Mouse (Mus musculus): ENCODE data around the gene Arhgap10. TPM values are rescaled to one million over a fixed set of nuclear protein-coding genes. Genes with fewer than 3 reads are reported as not detected.

Gene Arhgap10
- 36.8 and 39.2 TPM in 2 replicates for polyA plus RNA-seq (2016; fragmentation: Nextera tagmentation; extraction: Ambion mirVana)

DNA sequence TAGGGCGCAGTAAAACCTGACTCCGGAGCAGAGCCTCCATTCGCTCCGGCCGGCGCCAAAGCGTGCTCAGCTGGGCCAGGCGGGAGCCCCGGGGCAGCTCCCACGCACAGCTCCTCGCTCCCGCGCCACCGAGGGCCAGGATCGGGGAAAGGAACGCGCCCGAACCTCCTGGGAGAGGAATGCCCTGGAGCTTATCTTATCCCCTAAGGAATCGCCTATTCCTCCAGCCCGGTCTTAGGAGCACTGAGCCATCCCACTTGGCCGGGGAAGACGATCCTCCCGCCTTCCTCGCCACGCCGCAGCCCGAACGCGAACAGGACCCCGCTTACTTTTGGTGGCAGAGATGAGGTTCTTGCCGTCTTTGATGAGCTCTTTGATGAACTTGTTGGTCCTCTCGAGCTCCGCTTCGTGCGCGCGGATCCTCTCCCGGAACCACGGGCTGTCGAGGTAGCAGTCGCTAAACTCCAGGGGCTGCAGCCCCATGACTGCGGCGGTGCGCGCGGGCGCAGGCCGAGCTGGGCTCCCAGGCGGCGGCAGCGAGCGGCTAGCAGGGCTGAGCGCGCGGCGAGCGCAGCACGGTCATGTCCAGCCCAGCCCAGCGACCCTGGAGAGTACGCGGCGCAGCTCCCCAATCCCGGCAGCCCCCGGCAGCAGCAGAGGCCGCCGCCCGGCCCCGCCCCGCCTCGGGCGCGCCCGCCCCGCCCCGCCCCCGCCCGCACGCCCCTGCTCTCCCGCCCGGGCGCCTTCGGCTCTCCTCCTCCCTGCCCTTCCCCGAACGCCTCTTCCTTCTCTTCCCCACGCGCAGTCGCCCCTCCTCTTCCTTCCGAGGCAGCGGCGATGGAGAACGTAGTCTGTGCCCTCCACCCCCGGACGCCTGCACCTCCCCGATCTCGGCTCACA lies at the start of gene Arhgap10:
Gene Arhgap10, minus strand, starts transcription at position 653 of the 900 bp plus-strand sequence.
- Histone ChIP-seq H3K9ac (replicated peaks) (peak within 1 kb of the TSS; percentile 81), H3K27me3 (no peaks in the 10 kb centered on the region), H3K4me3 (replicated peaks) (peak within 1 kb of the TSS; percentile 81), H3K9me3 (no peaks in the 10 kb centered on the region), H3K27ac (peak within 1 kb of the TSS; percentile 93), H3K4me1 (replicated peaks) (peaks cover 53% of the 10 kb centered on the region), H3K36me3 (no peaks in the 10 kb centered on the region), H3K4me2 (peak within 1 kb of the TSS; percentile 81)
- ATAC-seq (ENCODE audit: insufficient number of reproducible peaks, insufficient read depth, low FRiP score, low TSS enrichment, low read depth): peak; percentile 85
- under 1% methylated on average over 80 of the region's 95 CpGs for WGBS

DNA sequence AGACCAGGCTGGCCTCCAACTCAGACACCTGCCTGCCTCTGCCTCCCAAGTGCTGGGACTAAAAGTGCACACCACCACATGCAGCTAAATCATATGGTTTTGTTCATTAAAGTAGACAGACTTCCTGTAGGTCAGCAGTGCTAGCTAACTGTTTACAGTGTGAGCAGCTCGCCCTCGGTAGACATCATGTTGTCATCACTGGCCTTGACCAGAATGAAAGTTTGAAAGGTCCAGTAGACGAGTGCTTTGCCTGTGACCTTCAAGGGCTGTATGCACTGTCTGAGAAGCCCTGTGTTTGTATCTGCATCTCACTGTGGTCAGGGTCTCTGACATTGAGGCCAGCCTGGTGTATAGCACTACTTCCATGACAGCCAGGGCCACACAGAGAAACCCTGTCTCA lies 43.7 kb upstream of the Arhgap10 start:
- no peak overlapping the region for H3K27ac ChIP-seq
- 89% methylated on average over 3 of the region's 3 CpGs for WGBS
- H3K4me1 ChIP-seq (replicated peaks): no peaks in the 10 kb centered on the region
- H3K9ac ChIP-seq (replicated peaks): no peak overlapping the region
- no peak overlapping the region for H3K4me3 ChIP-seq (replicated peaks)
- peaks cover 92% of the 10 kb centered on the region for H3K36me3 ChIP-seq
- H3K4me2 ChIP-seq: no peak overlapping the region
- H3K27me3 ChIP-seq: no peaks in the 10 kb centered on the region
- H3K9me3 ChIP-seq: no peaks in the 10 kb centered on the region
- no peak for ATAC-seq (ENCODE audit: insufficient number of reproducible peaks, insufficient read depth, low FRiP score, low TSS enrichment, low read depth)

DNA sequence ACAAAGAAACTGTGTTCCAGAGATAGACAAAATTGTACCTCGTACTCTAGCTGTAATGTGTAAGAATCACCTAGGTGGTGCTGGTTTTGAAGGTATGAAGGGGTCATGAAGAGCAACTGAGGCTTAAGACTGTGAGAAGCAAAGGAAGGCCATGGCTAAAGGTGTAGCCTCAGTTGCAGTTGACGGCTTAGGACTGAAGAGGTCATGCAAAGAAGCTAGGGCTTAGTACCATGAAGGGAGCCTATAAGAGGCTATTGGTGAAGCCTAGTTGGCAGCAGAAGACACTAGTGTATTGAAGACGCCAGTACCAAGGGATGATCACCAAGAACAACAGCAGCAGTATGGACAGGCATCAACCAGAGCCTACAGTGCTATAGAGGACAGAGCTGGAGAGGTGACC lies 34.7 kb upstream of the Arhgap10 start:
- over 99% methylated on average over 3 of the region's 3 CpGs for WGBS
- no peaks in the 10 kb centered on the region for H3K9me3 ChIP-seq
- no peak overlapping the region for H3K9ac ChIP-seq (replicated peaks)
- H3K36me3 ChIP-seq: peaks cover 61% of the 10 kb centered on the region
- no peak for ATAC-seq (ENCODE audit: insufficient number of reproducible peaks, insufficient read depth, low FRiP score, low TSS enrichment, low read depth)
- no peak overlapping the region for H3K27ac ChIP-seq
- no peaks in the 10 kb centered on the region for H3K27me3 ChIP-seq
- no peak overlapping the region for H3K4me3 ChIP-seq (replicated peaks)
- no peaks in the 10 kb centered on the region; the same call in none of the 2 replicates for H3K4me1 ChIP-seq (replicated peaks)
- H3K4me2 ChIP-seq: no peak overlapping the region

GRCm38 (mm10) chr8:77549881-77550580 lies 32.3 kb upstream of the Arhgap10 start:
- H3K4me2 ChIP-seq: peak overlapping the region; percentile 76
- no peaks in the 10 kb centered on the region; the same call in none of the 2 replicates for H3K4me1 ChIP-seq (replicated peaks)
- H3K4me3 ChIP-seq (replicated peaks): peak overlapping the region; percentile 82
- H3K9ac ChIP-seq (replicated peaks): peak overlapping the region; percentile 90; the same call in 1 of the 2 replicates
- H3K27me3 ChIP-seq: no peaks in the 10 kb centered on the region
- 36% methylated on average over 7 of the region's 7 CpGs for WGBS
- no peak overlapping the region for H3K27ac ChIP-seq
- peaks cover 37% of the 10 kb centered on the region for H3K36me3 ChIP-seq
- no peak for ATAC-seq (ENCODE audit: insufficient number of reproducible peaks, insufficient read depth, low FRiP score, low TSS enrichment, low read depth)
- no peaks in the 10 kb centered on the region for H3K9me3 ChIP-seq

DNA sequence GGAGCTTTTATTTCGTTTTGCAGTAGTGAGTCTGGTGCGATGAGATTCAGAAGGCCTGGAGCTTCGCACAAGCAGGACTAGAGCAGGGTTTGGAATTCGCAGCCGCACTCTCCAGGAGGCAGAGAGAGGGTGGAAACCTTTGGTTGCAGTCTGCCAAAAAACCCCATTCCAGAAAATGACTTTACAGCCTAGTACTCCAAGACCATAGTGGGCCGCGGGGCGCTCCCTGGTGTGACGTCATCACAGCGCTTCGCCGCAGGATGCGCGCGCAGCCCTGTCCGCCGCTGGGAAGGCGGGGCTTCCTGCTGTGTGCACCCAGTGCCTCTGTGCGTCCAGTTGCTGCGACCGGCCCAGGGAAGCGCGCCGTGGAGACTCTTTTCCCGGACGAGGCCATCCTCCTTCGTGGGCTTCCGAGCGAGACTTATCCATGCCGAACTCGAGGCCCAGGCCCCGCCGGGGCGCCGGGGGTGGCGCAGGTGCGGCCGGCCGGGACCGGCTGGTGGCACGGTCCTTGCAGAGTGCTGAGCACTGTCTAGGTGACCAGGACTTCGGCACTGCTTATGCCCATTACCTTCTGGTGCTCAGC lies 31.5 kb upstream of the Arhgap10 start, which contains the start of gene Prmt9:
Gene Prmt9, plus strand, starts transcription at position 277 of the 586 bp plus-strand sequence.
- ATAC-seq (ENCODE audit: insufficient number of reproducible peaks, insufficient read depth, low FRiP score, low TSS enrichment, low read depth): peak; percentile 94
- H3K9me3 ChIP-seq: no peaks in the 10 kb centered on the region
- no peaks in the 10 kb centered on the region; the same call in none of the 2 replicates for H3K4me1 ChIP-seq (replicated peaks)
- peaks cover 30% of the 10 kb centered on the region for H3K36me3 ChIP-seq
- peak within 1 kb of the TSS; percentile 82 for H3K4me3 ChIP-seq (replicated peaks)
- H3K9ac ChIP-seq (replicated peaks): peak within 1 kb of the TSS; percentile 90
- peak within 1 kb of the TSS; percentile 87 for H3K27ac ChIP-seq
- WGBS: 4% methylated on average over 42 of the region's 42 CpGs
- H3K27me3 ChIP-seq: no peaks in the 10 kb centered on the region
- peak within 1 kb of the TSS; percentile 76 for H3K4me2 ChIP-seq

DNA sequence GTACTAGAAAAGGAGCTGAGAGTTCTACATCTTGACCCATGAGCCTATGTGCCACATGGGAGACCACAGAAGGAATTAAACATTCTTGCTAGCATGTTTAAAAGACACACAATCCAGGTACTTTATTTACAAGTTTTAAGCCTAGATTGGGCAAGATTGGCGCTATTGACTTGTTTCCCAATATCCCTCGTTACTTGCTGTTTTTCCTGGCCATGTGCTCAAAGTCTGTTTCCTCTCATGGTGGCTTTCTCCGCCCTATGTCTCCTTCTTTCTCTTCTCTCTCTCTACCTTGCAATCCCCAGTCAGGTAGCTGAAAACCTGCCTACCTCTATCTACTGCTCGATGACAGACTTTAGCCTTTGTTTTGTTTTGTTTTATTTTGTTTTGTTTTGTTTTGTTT lies 27.9 kb upstream of the Arhgap10 start:
- no peak for ATAC-seq (ENCODE audit: insufficient number of reproducible peaks, insufficient read depth, low FRiP score, low TSS enrichment, low read depth)
- Histone ChIP-seq H3K4me3 (replicated peaks) (no peak overlapping the region), H3K4me1 (replicated peaks) (no peaks in the 10 kb centered on the region; the same call in 1 of the 2 replicates), H3K4me2 (no peak overlapping the region), H3K9me3 (no peaks in the 10 kb centered on the region), H3K9ac (replicated peaks) (no peak overlapping the region), H3K27me3 (no peaks in the 10 kb centered on the region), H3K36me3 (no peaks in the 10 kb centered on the region), H3K27ac (no peak overlapping the region)
- 82% methylated on average over 4 of the region's 4 CpGs for WGBS

GRCm38 (mm10) chr8:77544428-77544827 lies 26.7 kb upstream of the Arhgap10 start:
- no peak overlapping the region for H3K4me3 ChIP-seq (replicated peaks)
- H3K4me1 ChIP-seq (replicated peaks): no peaks in the 10 kb centered on the region
- no peak overlapping the region for H3K9ac ChIP-seq (replicated peaks)
- 66% methylated on average over 3 of the region's 3 CpGs for WGBS
- no peaks in the 10 kb centered on the region for H3K9me3 ChIP-seq
- H3K27ac ChIP-seq: no peak overlapping the region
- ATAC-seq (ENCODE audit: insufficient number of reproducible peaks, insufficient read depth, low FRiP score, low TSS enrichment, low read depth): no peak
- H3K36me3 ChIP-seq: no peaks in the 10 kb centered on the region
- no peak overlapping the region for H3K4me2 ChIP-seq
- H3K27me3 ChIP-seq: no peaks in the 10 kb centered on the region

GRCm38 (mm10) chr8:77543152-77543777 lies 25.5 kb upstream of the Arhgap10 start:
- Histone ChIP-seq H3K9ac (replicated peaks) (no peak overlapping the region), H3K27ac (no peak overlapping the region), H3K4me3 (replicated peaks) (no peak overlapping the region), H3K9me3 (no peaks in the 10 kb centered on the region), H3K4me2 (no peak overlapping the region), H3K4me1 (replicated peaks) (no peaks in the 10 kb centered on the region), H3K27me3 (no peaks in the 10 kb centered on the region), H3K36me3 (no peaks in the 10 kb centered on the region)
- ATAC-seq (ENCODE audit: insufficient number of reproducible peaks, insufficient read depth, low FRiP score, low TSS enrichment, low read depth): no peak
- 88% methylated on average over 6 of the region's 6 CpGs for WGBS

- Histone ChIP-seq H3K36me3 (no peaks in the 10 kb centered on the region), H3K9me3 (no peaks in the 10 kb centered on the region), H3K9ac (replicated peaks) (no peak overlapping the region), H3K4me1 (replicated peaks) (no peaks in the 10 kb centered on the region), H3K27me3 (no peaks in the 10 kb centered on the region), H3K27ac (no peak overlapping the region), H3K4me2 (no peak overlapping the region), H3K4me3 (replicated peaks) (no peak overlapping the region)
- ATAC-seq (ENCODE audit: insufficient number of reproducible peaks, insufficient read depth, low FRiP score, low TSS enrichment, low read depth): no peak
- 83% methylated on average over 1 of the region's 1 CpGs for WGBS
Observed at GRCm38 (mm10) chr8:77538256-77538655, 20.5 kb upstream of the Arhgap10 start.

DNA sequence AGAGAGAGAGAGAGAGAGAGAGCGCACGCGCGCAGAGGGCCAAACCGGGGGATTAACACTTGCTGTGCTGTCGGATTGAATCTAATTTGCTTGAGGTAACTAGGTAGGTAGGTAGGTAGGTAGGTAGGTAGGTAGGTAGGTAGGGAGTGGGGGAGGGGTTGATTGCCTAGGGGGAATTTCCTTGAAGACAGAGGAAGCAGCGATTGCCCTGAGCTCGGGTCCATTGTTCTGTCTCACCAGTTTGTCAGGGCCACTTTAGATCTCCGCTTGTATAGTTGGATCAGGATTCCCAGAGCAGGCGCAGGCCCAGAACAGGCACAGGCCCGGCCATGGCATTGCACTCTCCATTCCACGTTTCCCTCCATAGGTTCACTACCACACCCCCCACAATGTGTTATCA lies 19.1 kb upstream of the Arhgap10 start:
- 84% methylated on average over 12 of the region's 12 CpGs for WGBS
- no peaks in the 10 kb centered on the region for H3K9me3 ChIP-seq
- H3K4me3 ChIP-seq (replicated peaks): no peak overlapping the region
- no peaks in the 10 kb centered on the region for H3K4me1 ChIP-seq (replicated peaks)
- H3K27me3 ChIP-seq: no peaks in the 10 kb centered on the region
- no peaks in the 10 kb centered on the region for H3K36me3 ChIP-seq
- no peak for ATAC-seq (ENCODE audit: insufficient number of reproducible peaks, insufficient read depth, low FRiP score, low TSS enrichment, low read depth)
- H3K4me2 ChIP-seq: no peak overlapping the region
- H3K9ac ChIP-seq (replicated peaks): no peak overlapping the region
- H3K27ac ChIP-seq: no peak overlapping the region
